Mouse (Mus musculus) ES-Bruce4 (cell line): ENCODE data around the gene Prkce.

Experiments
- CTCF ChIP-seq: IDR thresholded peaks from one replicate; pipeline ENCODE4 v1.8.1; 2011; ENCODE audit warnings: low read depth, low read length
- EP300 ChIP-seq: IDR thresholded peaks from 2 replicates; pipeline ENCODE4 v1.6.1; 2011; ENCODE audit warnings: low read depth, low read length; ENCODE audit not compliant: insufficient read depth
- POLR2A ChIP-seq: IDR thresholded peaks from one replicate; pipeline ENCODE4 v1.8.1; 2011; ENCODE audit warnings: low read length; ENCODE audit not compliant: insufficient read depth

DNA sequence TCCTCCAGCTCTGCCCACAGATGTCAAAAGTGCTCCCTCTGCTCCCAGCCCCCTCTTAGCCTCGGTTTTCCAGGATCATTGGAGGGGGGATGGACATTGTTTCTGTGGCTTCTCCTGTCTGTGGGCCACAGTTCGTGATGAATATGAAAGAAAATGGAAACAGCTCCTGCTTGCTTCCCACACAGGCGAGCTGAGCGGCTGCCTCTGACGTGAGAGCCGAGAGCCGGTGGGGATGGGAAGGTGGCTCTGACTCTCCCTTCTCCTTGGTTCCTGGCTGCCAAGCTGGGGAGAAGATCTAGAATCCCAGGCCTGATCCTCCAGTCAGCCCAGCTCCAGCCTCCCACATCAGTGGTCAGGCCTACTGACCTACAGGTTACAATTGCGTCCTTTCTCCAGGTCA, 61.3 kb downstream of the Prkce start:
- no peak for TF ChIP-seq CTCF
- no peak for TF ChIP-seq EP300
- no peak for TF ChIP-seq POLR2A
